ENCODE assay signal across 8 mouse cellular contexts in the genomic region with DNA sequence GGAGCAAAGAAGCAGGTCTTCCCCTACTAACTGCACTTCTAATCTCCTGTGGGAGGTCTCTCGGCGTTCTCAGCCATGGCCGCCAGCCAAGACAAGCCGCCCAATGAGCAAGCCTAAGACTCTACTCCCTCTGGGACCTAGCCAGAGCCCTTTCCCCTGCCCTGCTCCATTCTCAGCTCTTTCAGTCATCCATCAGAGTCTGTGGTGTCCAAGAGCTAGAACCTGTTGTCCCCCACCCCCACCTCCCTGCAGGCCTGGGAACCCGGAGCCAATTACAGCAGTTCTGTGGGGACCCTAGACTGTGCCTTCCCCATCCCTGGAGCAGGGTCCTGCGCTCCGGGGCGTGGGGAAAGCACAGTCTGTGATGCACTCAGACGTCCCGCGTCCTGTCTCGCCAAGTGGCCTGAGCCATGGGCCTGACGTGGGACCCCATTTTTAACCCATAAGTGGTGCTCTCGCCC. TPM values are rescaled to one million over a fixed set of nuclear protein-coding genes. Genes with fewer than 3 reads are reported as not detected.
DNase-seq lines count a peak whose midpoint lies in the region; ATAC-seq lines count a peak whose summit lies in the region.

No protein-coding gene starts in this region.

- H3K4me1 ChIP-seq in intestine, embryonic 14.5 days (replicated peaks; ENCODE audit: control insufficient read depth, insufficient read depth, low read length), result peaks cover 3% of the 10 kb centered on the region

- H3K27ac ChIP-seq in intestine, embryonic 14.5 days (ENCODE audit: low read depth), result peak overlapping the region; percentile 57; the same call in 1 of the 2 replicates

- H3K27me3 ChIP-seq in intestine, embryonic 14.5 days (replicated peaks; ENCODE audit: control insufficient read depth, insufficient read depth, low read length), result no peaks in the 10 kb centered on the region

- H3K4me2 ChIP-seq in intestine, embryonic 14.5 days (ENCODE audit: low read length), result peak overlapping the region; percentile 76

- no peaks in the 10 kb centered on the region for H3K9me3 ChIP-seq in intestine, embryonic 14.5 days (ENCODE audit: control insufficient read depth, low read length)

- DNase-seq in adrenal gland, postnatal 25 days, result peak; percentile 79
- peak; percentile 46 for DNase-seq in embryo, embryonic 9.5 days (ENCODE audit: extremely low spot score)
- peak; percentile 27 to 31 for DNase-seq in gastrocnemius, postnatal 36 days
- peak; percentile 81 for DNase-seq in intestine, embryonic 14.5 days (ENCODE audit: low spot score)
- peak; percentile 41 to 50 for DNase-seq in left cerebral cortex, postnatal 25 days (ENCODE audit: low spot score in 2 of 2)
- DNase-seq in right cerebral cortex, postnatal 14 days, result peak; percentile 59
- no peak for DNase-seq in thymus, postnatal 14 days

- intact Hi-C loops in gastrocnemius, postnatal 36 days (cut with DNase I), result no loop called here
- intact Hi-C loops in left cerebral cortex, postnatal 25 days (cut with DNase I), result no loop called here

- peak overlapping the region; percentile 32 for H3K4me3 ChIP-seq in intestine, embryonic 14.5 days (ENCODE audit: low read depth, low read length)

- peak; percentile 86 for ATAC-seq in intestine, embryonic 14.5 days (replicated peaks; ENCODE audit: low FRiP score, low TSS enrichment, low read depth)
- peak; percentile 93 for ATAC-seq in megakaryocyte progenitor cell, adult 5-6 weeks (replicated peaks; ENCODE audit: poor library complexity)

- H3K36me3 ChIP-seq in intestine, embryonic 14.5 days (ENCODE audit: control insufficient read depth, insufficient read depth, low read length), result no peaks in the 10 kb centered on the region

- whole genome bisulfite sequencing in intestine, embryonic 14.5 days, result 5% methylated on average over 14 of the region's 14 CpGs

- peak overlapping the region; percentile 31; the same call in 1 of the 2 replicates for H3K9ac ChIP-seq in intestine, embryonic 14.5 days (ENCODE audit: low read length)

RNA-seq across cellular contexts. Expression of a gene that starts 15.9 kb away (rescaled TPM):
- 34.5 and 39.0 TPM in 2 replicates for total RNA-seq in adrenal gland, postnatal 25 days (2021)
- total RNA-seq in gastrocnemius, postnatal 36 days (2021), result 10 to 100 TPM; 17.4 to 23.4 TPM
- 104 and 109 TPM in 2 replicates for polyA plus RNA-seq in intestine, embryonic 14.5 days (2014; fragmentation: Nextera tagmentation; extraction: Ambion mirVana)
- total RNA-seq in left cerebral cortex, postnatal 25 days (2021), result 10 to 100 TPM; 22.1 to 25.1 TPM
- total RNA-seq in megakaryocyte progenitor cell, adult 5-6 weeks (2015), result 116 and 118 TPM in 2 replicates
- 80.2 and 104 TPM in 2 replicates for total RNA-seq in megakaryocyte progenitor cell, adult 5-6 weeks (2017)

RNA-seq across cellular contexts. Expression of a gene that starts 49.6 kb away (rescaled TPM):
- total RNA-seq in adrenal gland, postnatal 25 days (2021), result 13.3 and 16.9 TPM in 2 replicates
- total RNA-seq in gastrocnemius, postnatal 36 days (2021), result 1 to 10 TPM in 1 of 2 experiments, under 1 TPM in 1; 0.81 to 1.2 TPM
- polyA plus RNA-seq in intestine, embryonic 14.5 days (2014; fragmentation: Nextera tagmentation; extraction: Ambion mirVana), result 13.9 and 14.1 TPM in 2 replicates
- 1 to 10 TPM; 5.3 to 5.8 TPM for total RNA-seq in left cerebral cortex, postnatal 25 days (2021)
- total RNA-seq in megakaryocyte progenitor cell, adult 5-6 weeks (2015), result 16.5 and 17.9 TPM in 2 replicates
- 10.2 and 19.5 TPM in 2 replicates for total RNA-seq in megakaryocyte progenitor cell, adult 5-6 weeks (2017)
